Mouse (Mus musculus) brain, embryonic 14.5 days (tissue): ENCODE data around the gene Hspa12b.

Source experiments
- CTCF ChIP-seq: fragments of 200-500 bp; IDR thresholded peaks from 2 replicates; pipeline ENCODE4 v1.5.1; 2012; ENCODE audit warnings: inconsistent platforms, mild to moderate bottlenecking, moderate library complexity, borderline replicate concordance; ENCODE audit not compliant: insufficient read depth, insufficient read length; ENCODE audit errors: extremely low read depth
- POLR2A ChIP-seq: fragments of 200-500 bp; IDR thresholded peaks from 2 replicates; pipeline ENCODE4 v1.6.1; 2012; ENCODE audit warnings: mild to moderate bottlenecking, inconsistent platforms, borderline replicate concordance; ENCODE audit not compliant: poor library complexity, insufficient read depth, insufficient read length, severe bottlenecking; ENCODE audit errors: extremely low read depth

GRCm38 (mm10) chr2:131104021-131104420 lies 23.1 kb upstream of the Hspa12b start:
- no peak for TF ChIP-seq CTCF
- TF ChIP-seq POLR2A = no peak
